Mouse (Mus musculus) thymus, adult 2 months (tissue): ENCODE data around the gene Cmtm1.

Experiments used
- CTCF ChIP-seq: fragments of 200-500 bp; IDR thresholded peaks from 2 replicates; pipeline ENCODE4 v1.5.1; 2012; ENCODE audit warnings: mild to moderate bottlenecking, control low read depth, low read length, moderate library complexity, borderline replicate concordance; ENCODE audit not compliant: control insufficient read depth, poor library complexity, insufficient read depth; ENCODE audit errors: extremely low read depth
- POLR2A ChIP-seq: fragments of 200-500 bp; IDR thresholded peaks from 2 replicates; pipeline ENCODE4 v1.6.1; 2012; ENCODE audit warnings: mild to moderate bottlenecking, low read length, control low read depth, moderate library complexity; ENCODE audit not compliant: control insufficient read depth, poor library complexity, insufficient read depth; ENCODE audit errors: extremely low read depth

DNA sequence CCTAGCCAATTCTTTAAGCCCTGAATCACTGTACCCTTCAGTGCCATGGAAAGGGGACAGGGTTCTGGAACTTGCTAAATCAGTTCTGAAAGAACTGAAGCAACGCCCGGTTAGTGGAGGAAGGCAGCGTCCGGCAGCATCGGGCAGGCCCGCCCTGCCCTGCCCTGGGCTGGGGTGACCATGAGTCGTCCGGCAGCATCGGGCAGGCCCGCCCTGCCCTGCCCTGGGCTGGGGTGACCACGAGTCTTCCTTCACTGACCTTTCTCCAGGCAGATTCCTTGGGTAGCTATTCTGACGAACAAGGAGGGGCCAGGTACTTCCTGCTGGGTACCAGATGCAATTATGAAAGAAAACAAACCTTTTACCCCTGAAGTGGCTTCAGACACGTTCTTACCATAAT is 40.1 kb upstream of the Cmtm1 start:
- TF ChIP-seq CTCF: no peak
- no peak for TF ChIP-seq POLR2A
